Mouse (Mus musculus) retina, adult 2 months (tissue): ENCODE data around the gene Slc26a9.
A peak's percentile ranks its signal among the peaks of the same experiment; 100 is the strongest.
"Not testable (repeated sequence)": the region's sequence is repeated elsewhere in the genome, so short reads cannot be mapped to it uniquely, and the experiment has no call there.

ENCODE experiments used
- DNase-seq: peaks from one replicate; pipeline ENCODE4 v3.0.0-alpha.2; 2012; ENCODE audit warnings: low read depth, low spot score

Slc26a9 gene

DNA sequence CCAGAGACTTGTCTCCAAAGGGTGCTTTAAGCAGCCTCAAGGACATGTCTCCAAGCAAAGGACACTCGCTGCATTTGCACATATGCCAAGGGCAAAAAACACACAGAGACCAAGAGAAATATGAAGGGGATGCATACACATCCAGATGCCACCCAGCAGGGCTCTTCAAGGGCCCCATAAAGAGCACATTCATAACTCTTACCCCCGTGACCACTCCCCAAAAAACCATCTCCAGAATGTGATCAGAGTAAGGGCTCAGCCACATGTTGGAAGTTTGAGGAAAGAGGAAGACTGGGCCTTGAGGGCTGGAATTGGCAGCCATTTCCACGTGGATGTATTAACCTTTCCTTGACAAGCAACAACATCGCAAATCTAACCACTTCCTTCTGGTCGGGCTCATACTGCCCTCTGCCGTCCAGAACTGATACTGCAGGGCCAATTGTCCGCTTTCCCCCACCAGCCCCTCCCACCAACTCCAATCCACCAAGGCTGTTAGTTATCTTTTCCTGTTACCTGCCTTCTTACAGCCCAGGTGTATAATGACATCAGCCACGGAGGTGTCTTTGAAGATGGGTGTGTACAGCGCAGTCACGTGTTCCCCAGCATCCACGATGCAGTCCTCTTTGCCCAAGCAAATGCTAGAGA is 21.7 kb downstream of the Slc26a9 start:
- peak; percentile 52 for DNase-seq

DNA sequence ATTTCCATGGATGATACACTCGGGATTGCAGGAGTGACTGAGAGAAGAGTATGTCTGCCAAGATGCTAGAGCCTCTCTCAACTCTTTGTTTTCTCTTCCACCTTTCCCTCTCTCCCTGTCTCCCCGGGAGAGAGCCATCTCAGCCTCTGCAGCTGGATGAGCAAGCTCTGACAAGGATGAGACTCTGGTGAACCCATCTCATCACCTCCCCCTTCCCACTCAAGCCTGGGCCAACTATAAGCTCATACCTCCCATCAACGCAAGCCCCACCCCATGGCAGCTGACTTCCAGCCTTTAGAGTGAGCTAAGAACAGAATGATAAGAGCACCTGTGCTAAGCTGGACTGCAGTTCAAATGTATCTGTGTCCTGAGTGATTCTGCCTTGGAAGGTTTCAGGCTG is 25.5 kb downstream of the Slc26a9 start:
- no peak for DNase-seq

DNA sequence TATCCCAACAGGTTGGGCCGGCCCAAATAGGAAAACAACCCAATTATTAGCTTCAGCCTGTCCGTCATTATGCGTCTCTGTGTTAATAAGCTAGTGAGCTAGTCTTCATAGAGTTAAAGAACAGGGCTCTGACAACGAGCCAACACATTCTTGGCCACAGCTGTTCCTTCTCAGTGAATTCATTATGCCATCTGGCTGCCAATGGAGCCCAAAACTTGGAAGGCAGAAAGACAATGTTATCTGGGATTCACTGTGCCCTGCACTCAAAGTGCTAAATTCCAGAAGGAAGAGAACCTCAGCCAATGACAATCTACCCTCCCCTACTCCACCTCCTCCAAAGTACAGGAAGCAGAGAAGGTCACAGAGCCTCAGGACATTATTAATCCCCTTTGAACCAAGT is 26.8 kb downstream of the Slc26a9 start:
- DNase-seq = no peak

DNA sequence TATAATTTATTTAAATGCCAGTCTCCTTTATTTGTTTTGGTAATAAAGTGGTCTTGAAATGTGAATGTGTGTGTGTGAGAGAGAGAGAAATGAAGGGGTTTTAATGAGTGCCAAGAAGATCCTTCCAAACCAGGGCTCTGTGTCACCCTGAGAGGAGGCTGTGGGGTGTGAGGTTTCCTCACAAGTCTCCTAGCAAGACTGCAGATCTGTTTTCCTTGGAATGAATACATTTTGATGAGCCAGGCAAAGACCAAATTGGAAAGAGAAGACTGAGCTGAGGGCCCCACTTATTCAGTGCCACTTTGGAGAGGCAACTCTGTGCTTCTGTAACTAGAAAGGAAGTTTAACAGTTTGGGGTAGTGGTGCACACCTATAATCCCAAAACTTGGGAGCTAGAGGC is 27.6 kb downstream of the Slc26a9 start:
- DNase-seq = no peak

DNA sequence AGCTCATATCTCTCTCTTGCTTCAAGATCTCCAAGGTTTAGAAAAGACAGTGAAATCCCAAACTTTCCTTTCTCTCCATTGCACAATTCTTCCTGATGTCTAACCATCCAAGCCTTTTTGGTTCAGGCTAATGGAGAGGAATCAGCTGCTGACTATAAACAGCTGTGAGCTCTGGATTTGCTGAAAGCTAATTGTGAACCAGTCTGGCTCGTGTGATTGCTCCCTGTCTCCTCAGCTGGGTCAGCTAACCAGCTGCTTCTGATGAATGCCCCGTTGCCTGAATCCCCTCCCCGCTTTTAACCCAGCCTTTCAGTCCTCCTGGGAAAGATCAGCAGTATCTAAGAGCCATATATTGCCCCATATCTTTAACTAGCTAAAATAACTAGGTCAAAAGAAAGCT is 50.8 kb downstream of the Slc26a9 start:
- DNase-seq = no peak

DNA sequence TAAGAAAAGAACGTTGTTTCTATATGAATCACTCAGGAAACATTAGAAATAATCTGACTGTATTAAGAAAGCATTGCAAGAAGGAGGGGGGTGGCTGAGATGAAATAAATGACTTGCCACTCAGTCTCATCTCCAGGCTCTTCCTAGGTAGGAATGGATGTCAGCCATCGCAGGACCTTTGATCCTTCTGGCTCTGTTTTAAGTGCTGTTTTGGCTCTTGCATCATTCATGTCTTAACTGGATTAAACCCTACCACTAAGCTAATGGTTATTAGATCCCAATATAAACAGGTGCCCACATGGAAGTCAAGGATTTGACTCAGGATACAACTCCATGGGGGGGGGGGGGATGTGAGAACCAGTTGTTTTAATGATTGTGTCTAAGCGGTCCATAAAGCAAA is 51.3 kb downstream of the Slc26a9 start:
- no peak for DNase-seq

DNA sequence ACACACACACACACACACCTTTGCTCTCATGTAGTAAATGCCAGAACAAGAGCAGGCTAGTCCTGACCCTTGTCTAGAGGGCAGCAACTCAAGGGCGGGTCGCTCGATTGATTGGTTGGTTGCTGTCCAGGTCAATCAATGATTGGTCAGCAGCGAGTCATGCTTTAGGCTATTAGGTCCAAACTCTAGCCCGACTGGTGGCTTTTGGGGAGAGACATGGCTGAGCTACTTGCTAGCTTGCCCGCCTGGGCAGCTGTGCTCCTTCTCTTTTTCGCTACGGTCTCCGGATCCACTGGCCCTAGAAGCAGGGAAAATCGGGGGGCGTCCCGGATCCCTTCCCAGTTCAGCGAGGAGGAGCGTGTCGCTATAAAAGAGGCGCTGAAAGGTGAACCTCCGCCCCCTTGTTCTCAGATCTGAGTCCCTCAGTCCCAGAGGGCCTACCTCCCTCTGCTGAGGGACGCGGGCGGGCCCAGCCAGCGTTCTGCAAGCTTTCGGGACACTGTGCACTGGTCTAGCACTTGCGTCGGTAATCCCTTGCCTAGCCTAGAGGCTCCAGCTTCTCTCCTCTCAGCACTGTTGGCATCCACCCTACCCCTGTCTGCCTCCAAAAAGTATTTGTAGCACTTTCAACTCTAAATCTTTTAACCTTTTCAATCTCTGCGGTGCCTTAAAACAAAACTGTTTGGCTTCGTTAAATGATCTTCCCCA is 53.5 kb downstream of the Slc26a9 start, which contains the start of gene Pm20d1:
Gene Pm20d1, plus strand, starts transcription at position 180 of the 708 bp plus-strand sequence.
- no peak for DNase-seq

DNA sequence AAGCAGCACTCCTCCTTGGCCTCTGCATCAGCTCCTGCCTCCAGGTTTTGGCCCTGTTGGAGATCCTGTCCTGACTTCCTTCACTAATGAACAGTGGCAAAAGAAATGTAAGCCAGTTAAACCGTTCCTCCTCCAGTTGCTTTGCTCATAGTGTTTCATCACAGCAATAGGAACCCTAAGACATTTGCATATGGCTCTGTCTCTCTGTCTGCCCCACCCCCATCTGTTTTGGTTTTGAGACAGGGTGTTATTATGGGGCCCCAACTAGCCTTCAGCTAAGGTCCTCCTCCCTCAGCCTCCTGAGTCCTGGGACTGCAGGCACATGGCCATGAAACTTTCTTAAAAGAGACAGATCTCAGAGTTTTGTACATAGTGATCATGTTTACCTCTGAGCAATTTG is 56.2 kb downstream of the Slc26a9 start:
- no peak for DNase-seq

DNA sequence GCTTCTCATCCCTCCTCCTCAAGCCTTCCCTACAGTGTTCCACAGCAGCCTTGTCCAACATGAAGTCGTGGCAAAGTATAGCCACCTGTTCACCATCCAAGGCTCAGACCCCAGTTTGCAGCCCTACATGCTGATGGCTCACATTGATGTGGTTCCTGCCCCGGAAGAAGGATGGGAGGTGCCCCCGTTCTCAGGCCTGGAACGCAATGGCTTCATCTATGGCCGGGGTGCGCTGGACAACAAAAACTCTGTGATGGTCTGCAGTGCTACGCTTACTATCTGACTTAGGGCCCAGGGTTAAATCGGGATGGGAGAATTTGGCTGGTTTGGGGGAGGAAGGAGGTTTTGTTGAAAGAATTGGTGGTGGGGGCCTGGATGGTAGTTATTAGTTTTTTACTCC is 57.2 kb downstream of the Slc26a9 start:
- DNase-seq = no peak

DNA sequence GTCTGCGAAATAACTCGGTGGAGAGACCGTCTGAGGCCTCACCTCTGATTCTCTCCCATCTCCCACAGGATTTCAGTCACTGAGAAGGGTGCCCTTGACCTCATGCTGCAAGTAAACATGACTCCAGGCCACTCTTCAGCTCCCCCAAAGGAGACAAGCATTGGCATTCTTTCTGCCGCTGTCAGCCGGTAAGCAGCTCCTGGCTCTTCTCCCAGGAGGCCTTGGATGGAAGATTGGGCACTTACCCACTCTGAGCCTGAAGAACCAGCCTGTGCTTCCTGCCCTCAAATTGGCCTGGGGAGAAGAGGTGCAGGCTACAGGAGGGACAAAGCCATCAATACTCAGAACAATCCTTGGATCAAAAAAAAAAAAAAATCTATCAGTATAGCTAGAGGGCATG is 58.8 kb downstream of the Slc26a9 start:
- DNase-seq = no peak

DNA sequence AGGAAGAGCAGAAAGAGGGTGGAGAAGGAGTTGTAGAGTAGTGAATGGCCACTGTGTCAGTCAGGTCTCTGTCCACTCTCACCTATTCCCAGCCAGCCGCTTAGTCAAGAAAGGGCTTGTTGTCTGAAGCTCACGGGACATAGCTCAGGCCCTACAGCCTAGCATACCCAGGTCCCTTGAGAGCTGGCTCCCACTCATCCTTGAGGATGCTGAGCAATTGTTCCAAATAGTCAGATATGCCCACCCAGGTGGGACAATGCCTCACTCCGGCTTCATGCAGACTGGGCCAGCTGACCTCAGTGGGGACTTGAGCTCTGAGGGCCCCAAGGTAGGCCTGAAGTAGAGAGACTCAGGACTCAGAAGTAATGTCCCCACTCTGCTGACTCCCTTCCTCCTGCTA is 60.3 kb downstream of the Slc26a9 start:
- no peak for DNase-seq

DNA sequence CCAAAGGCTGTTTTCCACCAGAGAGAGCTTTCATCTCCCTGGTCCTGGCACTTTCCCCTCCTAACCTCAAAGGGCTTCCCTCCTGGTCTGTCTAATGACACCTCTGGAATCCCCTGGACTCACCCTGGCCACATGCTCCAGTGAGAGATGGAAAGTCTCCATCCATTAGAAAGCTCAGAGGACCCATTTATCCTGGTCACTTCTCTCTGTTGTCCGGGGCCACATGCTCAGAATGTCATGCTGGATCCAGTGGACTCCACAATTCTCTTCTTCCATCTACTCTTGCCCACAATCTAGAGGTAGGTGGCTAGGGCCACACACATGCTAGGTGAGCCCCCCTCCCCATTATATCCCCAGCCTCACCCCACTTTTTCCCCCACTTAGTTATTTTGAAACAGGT is 65.2 kb downstream of the Slc26a9 start:
- DNase-seq = no peak

DNA sequence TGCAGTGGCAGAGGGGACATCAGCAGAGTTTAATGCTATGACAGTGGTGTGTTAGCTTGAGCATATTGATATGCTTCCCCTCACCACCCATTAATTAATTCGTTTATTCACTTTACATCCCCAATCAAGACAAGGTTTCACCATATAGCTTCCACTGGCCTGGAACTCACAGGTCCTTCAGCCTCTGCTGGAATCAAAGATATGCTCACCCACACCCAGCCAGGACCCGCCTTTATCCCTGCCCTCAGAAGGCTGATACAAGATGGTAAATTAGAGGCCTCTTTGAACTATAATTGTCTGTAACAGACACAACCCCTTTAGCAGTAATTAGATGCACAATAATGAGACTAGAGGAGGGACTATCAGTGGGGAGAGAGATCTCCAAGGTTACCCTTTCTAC is 65.8 kb downstream of the Slc26a9 start:
- no peak for DNase-seq

DNA sequence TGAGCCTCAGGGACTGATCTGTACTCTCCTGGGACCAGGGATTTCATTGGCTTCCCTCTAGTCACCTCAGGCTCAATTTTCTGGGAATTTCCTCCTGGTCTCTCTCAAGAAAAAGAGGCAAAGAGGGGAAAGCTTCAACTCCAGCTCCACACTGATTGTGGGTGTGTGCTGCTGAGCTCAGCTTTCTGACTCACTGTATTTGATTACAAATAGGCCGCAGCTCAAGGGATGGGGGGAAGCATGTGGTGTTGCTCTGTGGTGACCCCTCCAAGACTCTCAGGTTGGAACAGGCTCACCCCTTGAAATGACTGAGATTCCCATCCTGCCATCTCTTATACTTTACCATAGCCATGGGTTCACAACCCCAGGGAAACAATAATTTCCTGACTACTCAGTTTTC is 67.6 kb downstream of the Slc26a9 start:
- DNase-seq = no peak

DNA sequence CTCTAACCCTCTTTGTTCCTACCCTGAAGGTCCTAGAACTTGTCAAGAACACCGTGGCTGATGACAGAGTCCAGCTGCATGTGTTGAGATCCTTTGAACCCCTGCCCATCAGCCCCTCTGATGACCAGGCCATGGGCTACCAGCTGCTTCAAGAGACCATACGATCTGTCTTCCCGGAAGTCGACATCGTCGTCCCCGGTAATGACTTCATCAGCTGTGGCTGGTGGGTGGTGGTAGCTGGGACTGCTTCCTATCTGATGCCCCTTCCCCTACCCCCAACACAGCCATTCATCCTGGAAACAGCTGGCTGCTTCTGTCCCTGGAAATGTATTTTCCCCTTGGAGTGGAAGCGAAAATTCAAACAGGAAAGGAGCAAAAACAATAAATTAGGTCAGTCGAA is 68.2 kb downstream of the Slc26a9 start:
- no peak for DNase-seq

DNA sequence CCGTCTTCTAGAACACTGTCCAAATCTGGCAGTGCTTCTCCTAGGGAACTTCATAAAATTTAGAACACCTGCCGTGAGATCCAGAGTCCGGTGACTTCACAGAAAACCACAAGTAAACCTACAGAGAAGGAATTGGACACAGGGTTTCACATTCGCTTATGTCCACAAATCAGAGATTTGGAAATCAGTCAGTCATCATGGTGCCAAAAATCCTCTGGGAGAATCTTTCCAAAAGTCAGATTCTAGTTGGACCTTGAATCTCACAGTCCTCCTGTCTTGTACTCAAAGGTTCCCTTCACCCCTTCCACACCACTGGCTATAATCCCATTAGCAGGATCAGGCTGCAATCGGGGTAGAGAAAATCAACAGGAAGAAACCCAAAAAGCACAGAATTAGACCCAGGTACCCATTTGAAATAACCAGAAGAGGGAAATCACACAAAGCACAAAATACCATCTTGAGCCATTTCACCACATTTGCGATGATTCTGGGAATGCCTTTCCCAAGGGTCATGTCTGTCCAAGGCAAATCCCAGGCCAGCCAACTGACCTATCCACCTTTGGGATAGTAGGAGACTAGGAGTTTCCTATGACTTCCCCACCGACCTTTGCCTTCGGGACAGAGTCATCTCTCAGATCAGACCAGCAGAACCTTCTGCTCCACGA is 68.9 kb downstream of the Slc26a9 start:
- no peak for DNase-seq

DNA sequence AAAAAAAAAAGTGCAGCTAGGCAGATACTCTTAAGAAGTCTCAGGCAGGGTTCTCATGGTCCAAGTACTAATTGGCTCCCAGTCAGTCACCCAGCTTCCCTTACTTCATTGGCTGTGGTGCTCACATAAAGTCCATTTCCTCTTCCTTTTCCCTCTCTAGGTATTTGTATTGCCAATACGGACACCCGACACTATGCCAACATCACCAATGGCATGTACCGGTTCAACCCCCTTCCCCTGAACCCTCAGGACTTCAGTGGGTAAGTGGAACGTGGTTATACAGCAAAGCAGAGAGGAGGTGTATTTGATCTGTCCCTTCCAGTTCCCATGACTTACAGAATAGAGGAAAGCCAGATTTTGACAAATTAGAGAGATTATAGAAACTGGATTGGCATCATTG is 69.9 kb downstream of the Slc26a9 start:
- no peak for DNase-seq

DNA sequence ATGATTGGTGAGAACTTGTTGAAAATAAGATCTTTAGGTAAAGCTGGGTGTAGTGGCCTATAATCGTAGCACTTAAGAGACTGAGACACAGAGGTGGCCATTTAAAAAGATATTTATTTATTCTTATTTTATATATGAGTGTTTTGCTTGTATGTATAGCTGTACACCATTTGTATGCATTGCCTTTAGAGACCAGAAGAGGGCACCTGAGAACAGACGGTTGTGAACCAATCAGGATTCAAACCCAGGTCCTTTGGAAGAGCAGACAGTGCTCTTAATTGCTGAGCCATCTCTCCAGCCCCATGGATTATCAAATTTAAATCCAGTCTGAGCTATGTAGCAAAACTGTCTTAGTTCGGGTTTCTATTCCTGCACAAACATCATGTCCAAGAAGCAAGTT is 70.4 kb downstream of the Slc26a9 start:
- DNase-seq = no peak

DNA sequence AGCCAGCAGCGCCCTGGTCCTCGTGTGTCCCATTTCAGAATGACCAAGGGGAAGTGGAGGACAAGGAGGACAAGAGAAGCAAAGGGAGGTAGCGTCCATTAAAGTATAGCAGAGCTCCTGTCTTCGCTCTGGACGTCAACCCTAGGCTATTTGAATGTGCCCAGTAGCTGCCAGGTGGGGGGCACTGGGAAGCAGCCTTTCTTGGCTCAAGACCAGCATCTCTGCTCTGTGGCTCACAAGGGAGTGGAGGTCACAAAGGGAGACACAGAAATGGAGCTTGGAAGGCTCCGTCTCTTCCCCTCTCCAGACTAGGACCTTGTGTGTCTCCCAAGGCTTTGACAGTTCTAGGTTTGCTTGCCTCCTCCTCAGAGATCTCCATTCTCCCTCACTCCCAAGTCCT is 73.1 kb downstream of the Slc26a9 start:
- DNase-seq = no peak

DNA sequence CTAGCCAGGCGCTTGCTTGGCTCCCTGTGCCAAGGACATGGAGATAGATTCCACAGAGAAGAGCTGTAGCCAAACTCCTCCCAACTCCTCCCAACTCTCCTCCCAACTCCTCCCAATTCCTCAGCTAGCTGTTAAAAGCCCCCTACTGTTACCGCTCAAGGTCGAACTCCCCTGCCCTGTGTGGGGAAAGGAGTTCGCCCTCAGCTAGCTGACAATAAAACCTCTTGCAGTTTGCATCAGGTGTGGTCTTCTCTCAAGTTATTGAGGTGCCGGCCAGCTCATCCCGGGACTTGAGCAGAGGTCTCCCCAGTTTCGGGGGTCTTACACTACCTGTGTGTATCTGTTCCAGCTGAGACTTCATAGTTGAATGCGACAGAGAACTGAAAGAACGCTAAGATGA is 76.5 kb downstream of the Slc26a9 start:
- DNase-seq = not testable (repeated sequence)

DNA sequence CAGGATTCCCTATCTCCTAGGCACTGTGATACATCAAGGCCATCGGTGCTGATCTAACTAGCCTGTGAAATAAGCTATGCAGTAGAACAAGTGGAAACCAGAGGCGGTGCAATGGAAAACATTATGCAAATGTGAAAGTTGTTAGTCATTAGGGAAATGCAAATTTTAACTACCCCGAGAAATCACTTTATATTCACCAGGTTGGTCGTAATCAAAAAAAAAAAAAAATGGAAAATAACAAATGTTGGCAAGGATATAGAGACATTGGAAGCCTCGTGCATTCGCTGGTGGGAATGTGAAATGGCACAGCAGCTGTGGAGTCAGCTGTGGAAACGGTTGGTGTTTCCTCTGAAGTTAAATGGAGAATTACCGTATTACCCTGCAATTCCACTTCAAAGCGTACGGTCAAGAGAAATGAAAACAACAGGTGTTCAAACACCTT is 77.1 kb downstream of the Slc26a9 start:
- no peak for DNase-seq
